Mouse (Mus musculus): ENCODE data around the gene Mettl27.

DNA sequence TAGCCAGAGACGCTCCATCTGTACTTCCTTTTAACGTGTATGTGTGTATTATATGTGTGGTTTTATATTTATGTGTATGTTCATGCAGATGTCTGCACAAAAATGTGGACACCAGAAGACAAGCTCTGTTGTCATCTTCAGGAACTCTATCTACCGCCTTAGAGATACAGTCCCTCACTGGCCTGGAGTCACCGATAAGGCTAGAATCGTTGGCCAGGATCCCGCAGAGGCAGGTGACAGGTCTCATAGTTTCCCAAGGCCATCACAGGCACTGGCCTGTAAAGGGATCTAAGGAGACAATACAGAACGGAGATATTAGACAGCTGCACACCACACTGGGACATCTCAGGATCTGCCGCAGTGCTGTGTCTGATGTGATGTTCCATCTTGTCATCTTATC, 11.1 kb upstream of the Mettl27 start:
- TF ChIP-seq POLR2A (IDR thresholded peaks at IDR 0.05; ENCODE audit: borderline replicate concordance, extremely low read depth, low read depth, low read length): no peak
- TF ChIP-seq CTCF (IDR thresholded peaks at IDR 0.05; ENCODE audit: insufficient read depth, low read length): no peak
